Mouse (Mus musculus) liver, embryonic 14.5 days (tissue): ENCODE results near the gene Rps6ka2. TPM values are rescaled to one million over a fixed set of nuclear protein-coding genes. Genes with fewer than 3 reads are reported as not detected.

ENCODE experiments used
- ATAC-seq: fragments of 200-750 bp; cut with Nextera tagmentation; 2 replicates; pipeline ENCODE4 v1.8.0; 2017; ENCODE audit warnings: moderate number of reproducible peaks, mild to moderate bottlenecking, moderate library complexity; ENCODE audit not compliant: insufficient read depth
- DNase-seq, 3 experiments: peaks; one replicate each; pipeline ENCODE4 v3.0.0-alpha.2; 2012 to 2013; ENCODE audit warnings: low read depth in 3 of 3, low spot score in 3 of 3
- H3K27ac ChIP-seq: fragments of 300-500 bp; sonication (generic); 2 replicates; pipeline ENCODE4 v1.5.1; 2014; ENCODE audit warnings: moderate library complexity, mild to moderate bottlenecking, control low read depth, inconsistent platforms
- H3K27me3 ChIP-seq: fragments of 300-500 bp; sonication (generic); 2 replicates; pipeline ENCODE4 v1.6.1; 2014; ENCODE audit warnings: mild to moderate bottlenecking, low read length, moderate library complexity; ENCODE audit not compliant: control insufficient read depth, insufficient read depth
- H3K36me3 ChIP-seq: fragments of 300-500 bp; sonication (generic); replicated peaks from 2 replicates; pipeline ENCODE4 v1.6.1; 2014; ENCODE audit warnings: low read depth; ENCODE audit not compliant: control insufficient read depth, insufficient read depth
- H3K4me1 ChIP-seq, 2 experiments: fragments of 200-500 bp in 1 of 2; fragments of 300-500 bp in 1 of 2; sonication (generic) in 1 of 2; replicated peaks; 2 replicates each; pipeline ENCODE4 v1.6.1; 2012 to 2014; ENCODE audit warnings: antibody characterized with exemption in 1 of 2, inconsistent platforms in 1 of 2, low read length in 1 of 2; ENCODE audit not compliant: control insufficient read depth in 2 of 2, insufficient read depth in 2 of 2
- H3K4me2 ChIP-seq: fragments of 300-500 bp; sonication (generic); 2 replicates; pipeline ENCODE4 v1.6.1; 2014; ENCODE audit warnings: low read depth, mild to moderate bottlenecking, control low read depth, moderate library complexity
- H3K4me3 ChIP-seq, 2 experiments: fragments of 200-500 bp in 1 of 2; fragments of 300-500 bp in 1 of 2; sonication (generic) in 1 of 2; 2 replicates each; pipeline ENCODE4 v1.5.1; 2012 to 2014; ENCODE audit warnings: low read depth in 2 of 2, low read length in 2 of 2, mild to moderate bottlenecking in 2 of 2, control low read depth in 1 of 2, inconsistent platforms in 1 of 2, moderate library complexity in 1 of 2; ENCODE audit not compliant: insufficient read depth in 1 of 2
- H3K9ac ChIP-seq: fragments of 300-500 bp; sonication (generic); replicated peaks from 2 replicates; pipeline ENCODE4 v1.6.1; 2014; ENCODE audit warnings: mild to moderate bottlenecking, control low read depth, moderate library complexity
- H3K9me3 ChIP-seq: fragments of 300-500 bp; sonication (generic); 2 replicates; pipeline ENCODE4 v1.6.1; 2016; ENCODE audit warnings: low read length, mixed read lengths; ENCODE audit not compliant: control insufficient read depth
- CTCF ChIP-seq: IDR thresholded peaks from 2 replicates; pipeline ENCODE4 v1.5.1; 2016; ENCODE audit warnings: antibody characterized with exemption, low read depth, control low read depth
- EP300 ChIP-seq: IDR thresholded peaks from 2 replicates; pipeline ENCODE4 v1.6.1; 2016; ENCODE audit warnings: antibody characterized with exemption, low read depth
- WGBS: fragments of 180-500 bp; shearing (Covaris S2); extraction: QIAGEN DNeasy Blood & Tissue Kit; methylation state at CpG from one replicate; pipeline ENCODE4 v1.1.7; 2014; ENCODE audit not compliant: insufficient replicate concordance; 5-methylcytosine and 5-hydroxymethylcytosine counted together
- polyA plus RNA-seq, 2 experiments: library from polyadenylated mRNA; depleted of rRNA in 1 of 2; stranded (reverse) in 1 of 2; unstranded in 1 of 2; fragments of >200 nt; fragmentation: Nextera tagmentation in 1 of 2; extraction: Ambion mirVana in 1 of 2; gene quantifications; 2 replicates each; pipeline versions ENCODE4 v1.2.1 to v1.2.3; 2012 to 2014

Rps6ka2 gene
- polyA plus RNA-seq, 2 experiments = 0.89 to 1.0 TPM

- TF ChIP-seq EP300 (no peak), CTCF (no peak)
- no peak overlapping the region for H3K27ac ChIP-seq
- DNase-seq (no peak), ATAC-seq (no peak)
- H3K4me1 ChIP-seq = peaks cover 0 to 14% of the 10 kb centered on the region in 2 experiments; a peak in 2 of 4 replicates
- H3K27me3 ChIP-seq = no peaks in the 10 kb centered on the region
- H3K4me3 ChIP-seq = no peak overlapping the region
- 34% methylated on average over 12 of the region's 12 CpGs for WGBS
- no peaks in the 10 kb centered on the region for H3K36me3 ChIP-seq
- H3K4me2 ChIP-seq = no peak overlapping the region
- no peak overlapping the region for H3K9ac ChIP-seq
- H3K9me3 ChIP-seq = no peaks in the 10 kb centered on the region
Observed at GRCm38 (mm10) chr17:7269151-7269806, 99.4 kb downstream of the Rps6ka2 start.

DNA sequence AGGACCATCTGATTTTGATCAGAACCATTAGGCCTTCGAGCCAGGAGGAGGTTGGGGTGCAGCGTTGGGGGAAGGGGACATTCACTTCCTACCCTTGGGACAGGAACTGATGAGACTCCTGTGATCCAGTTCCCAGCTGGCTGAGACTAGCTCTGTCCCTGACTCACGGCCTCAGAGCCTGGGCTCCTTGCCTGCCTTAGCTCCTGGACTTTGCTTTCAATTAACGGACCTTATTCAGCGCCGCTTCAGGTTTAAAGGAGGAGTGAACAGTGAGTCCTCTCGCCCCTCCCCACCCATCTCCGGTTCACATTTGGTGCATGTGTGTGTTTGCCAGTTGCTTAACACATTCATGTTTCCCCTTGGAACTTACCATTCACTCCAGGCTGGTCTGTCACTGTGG lies 100.6 kb downstream of the Rps6ka2 start:
- no peak for ATAC-seq
- TF ChIP-seq EP300 (no peak), CTCF (no peak)
- Histone ChIP-seq H3K36me3 (no peaks in the 10 kb centered on the region), H3K4me3 (no peak overlapping the region), H3K4me1 (peaks cover 0 to 12% of the 10 kb centered on the region in 2 experiments; a peak in 2 of 4 replicates), H3K9me3 (no peaks in the 10 kb centered on the region), H3K27ac (no peak overlapping the region), H3K27me3 (no peaks in the 10 kb centered on the region), H3K4me2 (no peak overlapping the region), H3K9ac (no peak overlapping the region)
- WGBS = 59% methylated on average over 8 of the region's 8 CpGs
- no peak for DNase-seq

DNA sequence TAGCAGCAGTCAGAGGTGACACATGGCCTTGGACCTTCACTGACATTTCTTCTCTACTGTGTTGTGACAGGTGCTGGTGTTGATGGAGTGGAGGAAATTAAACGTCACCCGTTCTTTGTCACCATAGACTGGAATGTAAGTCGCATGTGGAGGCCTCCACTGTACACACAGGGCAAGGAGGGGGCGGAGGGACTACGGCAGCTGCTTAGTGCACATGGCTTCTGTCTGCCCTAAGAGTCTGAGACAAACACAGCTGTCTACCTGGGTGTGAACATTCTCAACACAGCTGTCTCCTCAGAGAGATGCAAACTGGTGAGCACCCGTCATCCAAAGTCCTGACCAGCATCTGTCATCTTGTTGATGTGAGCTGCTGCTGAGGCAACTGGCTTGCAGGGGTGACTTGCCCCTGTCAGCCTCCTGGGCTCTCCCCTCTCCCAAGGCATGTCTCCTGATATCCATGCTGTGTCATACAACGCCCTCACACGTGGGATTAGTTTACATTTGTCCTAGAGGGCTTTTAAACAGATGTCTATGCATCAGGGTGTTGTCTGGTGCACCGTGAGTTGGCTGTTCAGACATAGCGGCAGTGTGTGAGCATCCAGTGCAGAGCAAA lies 101.7 kb downstream of the Rps6ka2 start:
- 60% methylated on average over 10 of the region's 10 CpGs for WGBS
- Histone ChIP-seq H3K4me2 (no peak overlapping the region), H3K27ac (no peak overlapping the region), H3K9ac (no peak overlapping the region), H3K9me3 (no peaks in the 10 kb centered on the region), H3K4me3 (no peak overlapping the region), H3K4me1 (peaks cover 0 to 9% of the 10 kb centered on the region in 2 experiments; a peak in 2 of 4 replicates), H3K36me3 (no peaks in the 10 kb centered on the region), H3K27me3 (no peaks in the 10 kb centered on the region)
- TF ChIP-seq CTCF = no peak
- no peak for TF ChIP-seq EP300
- ATAC-seq (no peak), DNase-seq (no peak)

DNA sequence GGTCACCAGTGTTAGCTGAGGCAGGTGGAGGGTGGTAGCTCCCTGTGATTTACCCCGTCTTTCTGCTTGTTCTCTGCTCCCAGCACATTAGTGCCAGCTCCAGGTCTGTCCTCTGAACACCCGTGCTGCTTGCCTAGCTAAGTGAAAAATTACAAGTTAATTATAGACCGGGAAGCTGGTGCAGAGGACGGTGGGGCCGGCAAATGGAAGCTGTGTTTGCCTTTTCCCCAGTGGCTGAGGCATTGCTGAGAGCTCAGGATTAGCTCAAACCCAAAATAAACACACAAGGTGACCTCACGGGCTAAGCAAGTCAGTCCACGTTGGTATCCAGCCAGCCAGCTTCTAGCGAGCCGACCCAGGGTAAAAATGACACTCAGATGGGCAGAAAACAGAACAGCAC lies 103.1 kb downstream of the Rps6ka2 start:
- peaks cover 0 to 9% of the 10 kb centered on the region in 2 experiments; a peak in 2 of 4 replicates for H3K4me1 ChIP-seq
- H3K36me3 ChIP-seq = no peaks in the 10 kb centered on the region
- H3K4me2 ChIP-seq = no peak overlapping the region
- ATAC-seq = 0 out of 2 replicates have a peak, but pooled peaks have one; percentile 28
- H3K9ac ChIP-seq = no peak overlapping the region
- no peak for DNase-seq
- H3K27ac ChIP-seq = no peak overlapping the region
- no peak overlapping the region for H3K4me3 ChIP-seq
- H3K9me3 ChIP-seq = no peaks in the 10 kb centered on the region
- H3K27me3 ChIP-seq = no peaks in the 10 kb centered on the region
- WGBS = 53% methylated on average over 9 of the region's 9 CpGs
- TF ChIP-seq EP300 = no peak
- TF ChIP-seq CTCF = no peak

DNA sequence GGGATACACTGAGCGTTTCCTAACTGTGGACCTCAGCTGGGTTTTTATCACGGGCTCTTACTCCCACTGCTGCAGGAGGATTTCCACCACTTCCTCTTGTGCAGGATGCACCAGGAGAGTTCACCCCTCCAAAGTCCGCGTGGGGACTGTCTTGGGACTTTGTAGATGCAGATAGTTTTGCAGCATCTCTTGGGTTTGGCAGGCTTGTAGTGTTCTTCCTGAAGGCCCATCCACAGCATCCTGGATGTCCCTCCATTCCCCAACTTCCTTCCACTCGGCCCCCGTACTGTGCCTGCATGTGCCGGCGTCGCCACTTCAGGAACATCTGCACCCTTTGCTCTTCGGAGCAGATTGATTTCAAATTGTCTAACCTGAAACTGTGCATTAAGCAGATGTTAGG lies 103.9 kb downstream of the Rps6ka2 start:
- Histone ChIP-seq H3K36me3 (no peaks in the 10 kb centered on the region), H3K4me1 (peaks cover 0 to 9% of the 10 kb centered on the region in 2 experiments; a peak in 2 of 4 replicates), H3K27me3 (no peaks in the 10 kb centered on the region), H3K9ac (no peak overlapping the region), H3K4me2 (no peak overlapping the region), H3K9me3 (no peaks in the 10 kb centered on the region), H3K4me3 (no peak overlapping the region), H3K27ac (no peak overlapping the region)
- TF ChIP-seq CTCF (no peak), EP300 (no peak)
- ATAC-seq (no peak), DNase-seq (no peak)
- WGBS = 55% methylated on average over 10 of the region's 10 CpGs
